Mouse (Mus musculus): ENCODE measurements around the gene Ttbk1. TPM values are rescaled to one million over a fixed set of nuclear protein-coding genes. Genes with fewer than 3 reads are reported as not detected.

Gene Ttbk1
- total RNA-seq, 2 experiments from 2014 or later, result 119 to 122 TPM

GRCm38 (mm10) chr17:46433627-46434026, 53.8 kb downstream of the Ttbk1 start:
- DNase-seq (ENCODE audit: low spot score in 2 of 2), result no peak
- TF ChIP-seq CTCF (conservative IDR thresholded peaks at IDR 0.05), result no peak; the same call in 1 of the 2 replicates

DNA sequence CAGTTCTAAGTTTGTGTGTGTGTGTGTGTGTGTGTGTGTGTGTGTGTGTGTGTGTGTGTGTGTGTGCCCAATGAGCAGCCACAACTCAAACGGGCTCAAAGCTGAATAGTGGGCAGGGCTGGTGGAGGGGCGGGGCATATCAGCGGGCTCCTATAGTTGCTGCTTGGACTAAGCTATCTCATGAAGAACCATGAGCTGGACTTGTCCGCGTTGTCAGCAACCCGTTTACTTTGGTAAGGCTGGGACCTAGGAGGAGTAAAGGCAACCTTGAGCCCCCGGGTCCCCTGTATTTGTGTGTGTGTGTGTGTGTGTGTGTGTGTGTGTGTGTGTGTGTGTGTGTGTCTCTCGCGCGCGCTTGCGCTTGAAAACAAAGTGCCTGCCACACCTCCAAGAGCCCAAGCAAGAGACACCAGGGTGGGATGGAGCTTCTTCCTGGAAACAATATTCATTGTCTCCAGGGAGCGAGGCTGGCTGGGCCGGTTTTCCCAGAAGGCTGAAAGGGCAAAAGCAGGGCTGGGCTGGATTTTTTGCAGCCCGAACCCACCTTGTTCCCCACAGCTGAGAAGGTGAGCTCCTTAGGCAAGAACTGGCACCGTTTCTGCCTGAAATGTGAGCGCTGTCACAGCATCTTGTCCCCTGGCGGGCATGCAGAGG, 58.6 kb downstream of the Ttbk1 start, which contains the start of gene Crip3:
Crip3 (plus strand) TSS at position 166 of the 654 bp plus-strand sequence.
- Histone ChIP-seq H3K4me3 (no peak within 1 kb of the TSS), H3K27ac (0 out of 2 replicates have a peak within 1 kb of the TSS, but pooled peaks have one; percentile 28)
- no peak for DNase-seq (ENCODE audit: low spot score in 2 of 2)
- TF ChIP-seq CTCF (conservative IDR thresholded peaks at IDR 0.05), result no peak

More at GRCm38 (mm10) chr17:46433627-46434026, 53.8 kb downstream of the Ttbk1 start:
- Histone ChIP-seq H3K27ac (no peak overlapping the region), H3K4me3 (no peak overlapping the region)

GRCm38 (mm10) chr17:46426496-46426895, 61.0 kb downstream of the Ttbk1 start:
- DNase-seq (ENCODE audit: low spot score in 2 of 2), result no peak
- Histone ChIP-seq H3K27ac (no peak overlapping the region), H3K4me3 (no peak overlapping the region)
- no peak for TF ChIP-seq CTCF (conservative IDR thresholded peaks at IDR 0.05)

- TF ChIP-seq CTCF (conservative IDR thresholded peaks at IDR 0.05), result no peak
- Histone ChIP-seq H3K27ac (no peak overlapping the region), H3K4me3 (no peak overlapping the region)
- no peak for DNase-seq (ENCODE audit: low spot score in 2 of 2)
Observed at GRCm38 (mm10) chr17:46419717-46420116, 67.8 kb downstream of the Ttbk1 start.

- H3K27ac ChIP-seq, result 0 out of 2 replicates have a peak overlapping the region, but pooled peaks have one; percentile 14
- TF ChIP-seq CTCF (conservative IDR thresholded peaks at IDR 0.05), result no peak
- no peak for DNase-seq (ENCODE audit: low spot score in 2 of 2)
- H3K4me3 ChIP-seq, result no peak overlapping the region
Observed at GRCm38 (mm10) chr17:46418628-46419027, 68.8 kb downstream of the Ttbk1 start.

DNA sequence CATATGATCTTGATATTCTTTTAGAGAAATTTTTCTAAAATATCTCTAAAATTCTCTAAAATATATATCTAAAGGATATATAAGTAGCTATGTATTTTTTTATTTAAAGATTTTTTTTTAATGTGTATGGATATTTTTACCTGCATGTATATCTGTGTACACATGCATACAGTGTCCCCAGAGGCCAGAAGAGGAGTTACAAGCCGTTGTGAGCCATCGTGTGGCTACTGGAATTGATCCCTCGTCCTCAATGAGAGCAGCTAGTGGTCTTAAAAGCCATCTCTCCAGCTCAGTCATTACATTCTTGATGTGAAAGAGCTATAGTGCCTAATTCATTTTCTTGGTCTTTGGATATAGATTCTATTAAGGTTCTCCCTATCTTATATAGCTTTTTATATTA, 79.0 kb downstream of the Ttbk1 start:
- TF ChIP-seq CTCF (conservative IDR thresholded peaks at IDR 0.05), result peak; percentile 82
- DNase-seq (ENCODE audit: low spot score in 2 of 2), result no peak
- Histone ChIP-seq H3K4me3 (no peak overlapping the region), H3K27ac (no peak overlapping the region)

GRCm38 (mm10) chr17:46394631-46395030, 92.8 kb downstream of the Ttbk1 start:
- no peak for DNase-seq (ENCODE audit: low spot score in 2 of 2)
- Histone ChIP-seq H3K4me3 (no peak overlapping the region), H3K27ac (no peak overlapping the region)
- no peak for TF ChIP-seq CTCF (conservative IDR thresholded peaks at IDR 0.05)

GRCm38 (mm10) chr17:46393012-46393411, 94.5 kb downstream of the Ttbk1 start:
- DNase-seq (ENCODE audit: low spot score in 2 of 2), result peak; percentile 31 to 35
- Histone ChIP-seq H3K4me3 (no peak overlapping the region), H3K27ac (no peak overlapping the region)
- peak; percentile 80 for TF ChIP-seq CTCF (conservative IDR thresholded peaks at IDR 0.05)

Other genes with a start within 250 kb of the Ttbk1 start
- gene Polr1c, start 239.6 kb downstream of the Ttbk1 start, total RNA-seq (2021), result 10 to 100 TPM; 37.6 to 39.0 TPM
- gene Yipf3, start 239.6 kb downstream of the Ttbk1 start, total RNA-seq (2021), result 10 to 100 TPM; 80.3 to 95.2 TPM
- gene Lrrc73, start 234.1 kb downstream of the Ttbk1 start, total RNA-seq (2021), result 10 to 100 TPM; 57.3 to 58.2 TPM
- gene Tjap1, start 204.6 kb downstream of the Ttbk1 start, total RNA-seq (2021), result 10 to 100 TPM; 54.0 to 56.7 TPM
- 10 to 100 TPM; 52.5 to 53.5 TPM for gene Dlk2, start 190.3 kb downstream of the Ttbk1 start, total RNA-seq (2021)
- gene Abcc10, start 159.3 kb downstream of the Ttbk1 start, total RNA-seq (2021), result 1 to 10 TPM; 8.9 to 9.7 TPM
- gene Zfp318, start 103.9 kb downstream of the Ttbk1 start, total RNA-seq (2021), result 10 to 100 TPM; 57.4 to 70.5 TPM
- gene Crip3, start 58.7 kb downstream of the Ttbk1 start, total RNA-seq (2021), result 1 to 10 TPM; 2.4 to 6.3 TPM
- gene Slc22a7, start 49.2 kb downstream of the Ttbk1 start, total RNA-seq (2021), result under 1 TPM in 1 of 2 experiments, not detected in 1; 0.28 TPM
- gene Dnph1, start 9.0 kb upstream of the Ttbk1 start, total RNA-seq (2021), result 1 to 10 TPM; 4.8 to 6.2 TPM
- gene Cul9, start 58.7 kb upstream of the Ttbk1 start, total RNA-seq (2021), result 10 to 100 TPM; 66.1 to 68.4 TPM
- 10 to 100 TPM; 75.7 to 90.9 TPM for gene Srf, start 68.5 kb upstream of the Ttbk1 start, total RNA-seq (2021)
- gene Ptk7, start 141.8 kb upstream of the Ttbk1 start, total RNA-seq (2021), result 1 to 10 TPM; 8.5 to 8.8 TPM
- 10 to 100 TPM; 19.0 to 20.1 TPM for gene Klc4, start 158.3 kb upstream of the Ttbk1 start, total RNA-seq (2021)
- gene Mrpl2, start 158.6 kb upstream of the Ttbk1 start, total RNA-seq (2021), result 10 to 100 TPM; 52.2 to 53.5 TPM
- 10 to 100 TPM; 19.1 to 20.4 TPM for gene Cul7, start 162.7 kb upstream of the Ttbk1 start, total RNA-seq (2021)
- gene Rrp36, start 186.7 kb upstream of the Ttbk1 start, total RNA-seq (2021), result 10 to 100 TPM; 15.8 to 16.8 TPM
- gene Mea1, start 191.1 kb upstream of the Ttbk1 start, total RNA-seq (2021), result 100 to 1,000 TPM in 1 of 2 experiments, 10 to 100 TPM in 1; 99.8 to 104 TPM
- 100 to 1,000 TPM; 163 to 173 TPM for gene Klhdc3, start 193.2 kb upstream of the Ttbk1 start, total RNA-seq (2021)
- 10 to 100 TPM; 88.0 to 91.4 TPM for gene Ppp2r5d, start 217.4 kb upstream of the Ttbk1 start, total RNA-seq (2021)
- gene Pex6, start 223.8 kb upstream of the Ttbk1 start, total RNA-seq (2021), result 10 to 100 TPM; 53.6 to 58.4 TPM
- gene Gnmt, start 241.5 kb upstream of the Ttbk1 start, total RNA-seq (2021), result 1 to 10 TPM in 1 of 2 experiments, under 1 TPM in 1; 0.90 to 1.2 TPM

Measured in layer of hippocampus, adult 2 months (tissue).